Mouse (Mus musculus) forebrain, postnatal 0 days (tissue): Measurements from ENCODE around the gene Ddx19a. TPM values are rescaled to one million over a fixed set of nuclear protein-coding genes. Genes with fewer than 3 reads are reported as not detected.

ENCODE experiments used
- ATAC-seq: fragments of 200-750 bp; cut with Nextera tagmentation; 2 replicates; pipeline ENCODE4 v1.8.0; 2017; ENCODE audit warnings: mild to moderate bottlenecking, moderate library complexity
- DNase-seq: peaks from one replicate; pipeline ENCODE4 v3.0.0-alpha.2; 2015
- H3K27ac ChIP-seq: fragments of 300-500 bp; sonication (generic); 2 replicates; pipeline ENCODE4 v1.5.1; 2014; ENCODE audit warnings: low read depth, mild to moderate bottlenecking, antibody characterized with exemption, low read length, moderate library complexity, mixed read lengths
- H3K27me3 ChIP-seq: fragments of 300-500 bp; sonication (generic); 2 replicates; pipeline ENCODE4 v1.6.1; 2014; ENCODE audit warnings: mild to moderate bottlenecking, low read length, mixed read lengths; ENCODE audit not compliant: insufficient read depth
- H3K36me3 ChIP-seq: fragments of 300-500 bp; sonication (generic); 2 replicates; pipeline ENCODE4 v1.6.1; 2014; ENCODE audit warnings: mild to moderate bottlenecking, moderate library complexity; ENCODE audit not compliant: insufficient read depth
- H3K4me1 ChIP-seq: fragments of 300-500 bp; sonication (generic); 2 replicates; pipeline ENCODE4 v1.6.1; 2014; ENCODE audit warnings: antibody characterized with exemption; ENCODE audit not compliant: insufficient read depth
- H3K4me2 ChIP-seq: fragments of 300-500 bp; sonication (generic); 2 replicates; pipeline ENCODE4 v1.6.1; 2014; ENCODE audit warnings: low read depth, mild to moderate bottlenecking, moderate library complexity
- H3K4me3 ChIP-seq: fragments of 300-500 bp; sonication (generic); 2 replicates; pipeline ENCODE4 v1.5.1; 2014; ENCODE audit warnings: low read depth, low read length, mixed read lengths
- H3K9ac ChIP-seq: fragments of 300-500 bp; sonication (generic); 2 replicates; pipeline ENCODE4 v1.6.1; 2014; ENCODE audit warnings: mild to moderate bottlenecking
- H3K9me3 ChIP-seq: fragments of 300-500 bp; sonication (generic); 2 replicates; pipeline ENCODE4 v1.6.1; 2016; ENCODE audit warnings: low read length
- CTCF ChIP-seq: sonication (generic); IDR thresholded peaks from 2 replicates; pipeline ENCODE4 v1.5.1; 2016; ENCODE audit warnings: antibody characterized with exemption, control low read depth, low read depth
- WGBS: fragments of 180-500 bp; shearing (Covaris S2); extraction: QIAGEN DNeasy Blood & Tissue Kit; methylation state at CpG from one replicate; pipeline ENCODE4 v1.1.7; 2014; 5-methylcytosine and 5-hydroxymethylcytosine counted together
- polyA plus RNA-seq: library from polyadenylated mRNA; unstranded; fragments of >200 nt; fragmentation: Nextera tagmentation; extraction: Ambion mirVana; gene quantifications from 2 replicates; pipeline ENCODE4 v1.2.1, GENCODE M21; 2015
- total RNA-seq: library from RNA; depleted of rRNA; stranded (reverse); fragments of >200 nt; gene quantifications from 2 replicates; pipeline ENCODE4 v1.2.3, GENCODE M21; 2014; rRNA removed

Gene Ddx19a
- total RNA-seq = 32.5 and 44.3 TPM in 2 replicates
- polyA plus RNA-seq = 14.3 and 15.0 TPM in 2 replicates

GRCm38 (mm10) chr8:110997547-110998531 lies at the start of gene Ddx19a:
Gene Ddx19a (minus strand): TSS chr8:110997800.
- H3K27me3 ChIP-seq = no peaks in the 10 kb centered on the region
- H3K27ac ChIP-seq = peak within 1 kb of the TSS; percentile 64
- 0 out of 2 replicates have a peak, but pooled peaks cover 5% of the 10 kb centered on the region for H3K4me1 ChIP-seq
- peak; percentile 55 for TF ChIP-seq CTCF
- H3K36me3 ChIP-seq = peaks cover 6% of the 10 kb centered on the region; the same call in 1 of the 2 replicates
- peak within 1 kb of the TSS; percentile 78 for H3K9ac ChIP-seq
- H3K4me2 ChIP-seq = peak within 1 kb of the TSS; percentile 62
- 4% methylated on average over 58 of the region's 58 CpGs for WGBS
- ATAC-seq = peak; percentile 99
- H3K9me3 ChIP-seq = no peaks in the 10 kb centered on the region
- H3K4me3 ChIP-seq = peak within 1 kb of the TSS; percentile 94
- DNase-seq = peak; percentile 93

- Histone ChIP-seq H3K36me3 (peaks cover 89% of the 10 kb centered on the region), H3K4me3 (no peak overlapping the region), H3K27me3 (no peaks in the 10 kb centered on the region), H3K4me2 (no peak overlapping the region), H3K27ac (no peak overlapping the region), H3K4me1 (no peaks in the 10 kb centered on the region), H3K9ac (no peak overlapping the region), H3K9me3 (no peaks in the 10 kb centered on the region)
- WGBS = 41% methylated on average over 2 of the region's 2 CpGs
- ATAC-seq (no peak), DNase-seq (no peak)
- TF ChIP-seq CTCF = peak; percentile 50
Observed at GRCm38 (mm10) chr8:111044003-111044734, 46.6 kb upstream of the Ddx19a start.

- WGBS = 96% methylated on average over 19 of the region's 19 CpGs
- TF ChIP-seq CTCF = no peak
- no peak overlapping the region for H3K4me2 ChIP-seq
- H3K4me3 ChIP-seq = no peak overlapping the region
- H3K27ac ChIP-seq = no peak overlapping the region
- H3K27me3 ChIP-seq = no peaks in the 10 kb centered on the region
- no peak overlapping the region for H3K9ac ChIP-seq
- no peak for ATAC-seq
- DNase-seq = no peak
- H3K36me3 ChIP-seq = peaks cover 84% of the 10 kb centered on the region
- H3K4me1 ChIP-seq = no peaks in the 10 kb centered on the region
- H3K9me3 ChIP-seq = no peaks in the 10 kb centered on the region
Observed at GRCm38 (mm10) chr8:111042546-111042945, 44.9 kb upstream of the Ddx19a start.

DNA sequence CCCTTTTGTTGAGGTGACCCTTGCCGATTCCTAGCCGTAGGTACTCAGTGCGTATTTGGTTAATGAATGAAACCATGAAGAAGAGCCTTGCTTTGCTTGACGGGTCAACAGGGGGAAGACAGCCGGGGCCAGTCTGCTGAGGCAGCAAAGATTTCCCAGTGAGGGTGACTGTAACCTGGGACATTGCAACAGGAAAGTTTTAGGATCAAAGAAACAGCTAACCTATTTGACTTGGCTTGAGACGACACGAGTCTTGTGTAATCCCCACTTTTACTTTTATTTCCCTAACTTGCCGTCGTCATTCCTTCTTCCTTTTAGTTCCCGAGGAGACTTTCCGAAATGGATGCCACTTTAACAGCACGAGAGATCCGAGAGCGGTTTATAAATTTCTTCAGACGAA lies 39.0 kb upstream of the Ddx19a start:
- Histone ChIP-seq H3K27me3 (no peaks in the 10 kb centered on the region), H3K27ac (no peak overlapping the region), H3K9ac (no peak overlapping the region), H3K4me2 (no peak overlapping the region), H3K9me3 (no peaks in the 10 kb centered on the region), H3K4me1 (peaks cover 8% of the 10 kb centered on the region), H3K4me3 (no peak overlapping the region), H3K36me3 (peaks cover 37% of the 10 kb centered on the region)
- 94% methylated on average over 15 of the region's 15 CpGs for WGBS
- no peak for TF ChIP-seq CTCF
- no peak for DNase-seq
- ATAC-seq = no peak

DNA sequence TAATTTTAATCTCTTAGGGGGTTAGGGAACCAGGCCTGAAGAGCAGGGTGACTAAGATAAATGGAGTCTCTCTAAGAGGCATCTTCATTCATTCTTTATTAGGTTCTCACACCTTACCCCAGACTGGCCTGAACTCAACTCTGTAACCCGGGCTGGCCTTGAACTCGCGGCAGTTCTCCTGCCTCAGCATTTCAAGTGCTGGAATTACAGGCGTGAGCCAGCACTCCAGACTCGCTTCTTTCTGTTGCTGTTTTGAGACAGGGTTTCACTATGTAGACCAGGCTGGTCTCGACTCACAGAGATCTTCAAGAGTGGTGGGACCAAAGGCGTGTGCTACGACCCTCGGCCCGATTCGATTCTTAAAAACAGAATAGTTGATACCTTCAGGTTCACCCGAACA lies 36.7 kb upstream of the Ddx19a start:
- Histone ChIP-seq H3K4me3 (peak overlapping the region; percentile 80), H3K4me1 (peaks cover 8% of the 10 kb centered on the region), H3K9me3 (no peaks in the 10 kb centered on the region), H3K27me3 (no peaks in the 10 kb centered on the region), H3K27ac (peak overlapping the region; percentile 88), H3K9ac (peak overlapping the region; percentile 97), H3K4me2 (peak overlapping the region; percentile 46), H3K36me3 (peaks cover 22% of the 10 kb centered on the region)
- WGBS = 24% methylated on average over 12 of the region's 12 CpGs
- ATAC-seq (no peak), DNase-seq (no peak)
- no peak for TF ChIP-seq CTCF

DNA sequence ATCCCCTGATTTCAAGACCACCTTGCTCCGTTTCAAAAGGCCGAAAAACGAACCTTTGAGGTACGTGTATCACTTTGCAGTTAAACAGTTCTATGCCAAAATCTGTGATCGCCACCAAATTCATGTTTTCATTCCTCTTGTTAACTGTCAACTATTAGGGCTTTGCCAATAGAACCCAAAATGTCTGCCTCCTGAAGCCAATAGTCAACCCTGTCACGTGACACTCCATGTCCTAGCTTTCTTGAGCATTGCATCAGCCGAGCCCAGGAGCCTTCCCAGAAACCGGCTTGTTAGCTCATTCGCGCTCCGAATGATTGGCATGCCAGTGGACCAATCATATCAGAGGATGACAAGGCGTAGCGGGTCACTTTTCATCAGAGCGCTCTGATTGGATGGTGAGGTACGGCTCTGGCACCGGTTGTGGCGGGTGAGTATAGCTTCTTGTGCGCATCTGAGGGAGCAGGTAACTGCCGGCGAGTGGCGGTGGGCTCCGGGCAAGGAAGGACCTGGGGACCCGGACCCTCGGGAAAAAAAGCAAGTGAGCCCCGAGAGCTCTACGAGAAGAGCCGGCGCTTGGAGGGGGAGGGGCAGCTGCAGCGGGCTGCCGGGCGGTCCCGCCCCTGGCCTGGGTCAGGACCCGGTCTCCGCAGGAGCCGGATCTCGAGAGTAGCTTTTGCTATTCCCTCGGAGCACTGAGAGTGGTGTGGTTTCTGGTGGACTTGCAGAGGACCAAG lies 36.0 kb upstream of the Ddx19a start:
- peak; percentile 100 for ATAC-seq
- H3K27me3 ChIP-seq = no peaks in the 10 kb centered on the region
- peak overlapping the region; percentile 88 for H3K27ac ChIP-seq
- peak overlapping the region; percentile 80 for H3K4me3 ChIP-seq
- no peak for TF ChIP-seq CTCF
- peak overlapping the region; percentile 97 for H3K9ac ChIP-seq
- no peaks in the 10 kb centered on the region for H3K9me3 ChIP-seq
- H3K36me3 ChIP-seq = peaks cover 16% of the 10 kb centered on the region
- peak overlapping the region; percentile 46 for H3K4me2 ChIP-seq
- peaks cover 8% of the 10 kb centered on the region for H3K4me1 ChIP-seq
- 6% methylated on average over 37 of the region's 37 CpGs for WGBS
- DNase-seq = peak; percentile 100
